In the genomic region with DNA sequence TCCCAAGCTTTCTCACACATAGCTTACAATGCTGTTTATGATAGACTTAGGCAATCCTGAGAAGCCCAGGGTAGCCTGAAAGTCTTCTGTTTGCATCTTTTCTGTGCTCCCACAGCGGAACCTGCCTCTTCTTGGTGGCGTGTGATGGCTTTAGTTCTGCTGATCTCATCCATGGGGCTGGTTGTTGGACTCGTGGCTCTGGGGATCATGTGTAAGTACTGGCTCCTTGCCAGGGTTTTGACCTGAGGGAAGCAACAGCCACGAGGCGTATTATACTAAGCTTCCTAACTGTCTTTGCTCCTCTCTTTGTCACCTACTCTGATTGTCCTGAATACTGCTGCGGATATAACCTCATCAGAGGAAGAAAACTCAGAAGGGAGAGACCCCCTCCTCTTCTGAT, we compare ENCODE assay signal across 11 mouse cellular contexts. TPM values are rescaled to one million over a fixed set of nuclear protein-coding genes. Genes with fewer than 3 reads are reported as not detected.
DNase-seq lines count a peak whose midpoint lies in the region; ATAC-seq and TF ChIP-seq lines count a peak whose summit lies in the region.
"Had no signal": no experiment of that assay in that cellular context is flagged by ENCODE, and none has a peak within 500 bp of the region (broad histone marks: within the 10 kb centered on the region; RNA-seq: fewer than 3 reads in every experiment).

No protein-coding gene starts in this region.

- 29% methylated on average over 6 of the region's 6 CpGs for WGBS in macrophage (ENCODE audit: missing documents)
- WGBS in forebrain, postnatal 0 days = 56% methylated on average over 6 of the region's 6 CpGs

- no peak for ATAC-seq in forebrain, postnatal 0 days

- no peaks in the 10 kb centered on the region for H3K9me3 ChIP-seq in forebrain, postnatal 0 days (ENCODE audit: low read length)

- no peaks in the 10 kb centered on the region for H3K4me1 ChIP-seq in forebrain, postnatal 0 days (ENCODE audit: insufficient read depth)

- no peak overlapping the region for H3K9ac ChIP-seq in forebrain, postnatal 0 days

- no peaks in the 10 kb centered on the region for H3K36me3 ChIP-seq in macrophage (ENCODE audit: inconsistent target)
- no peaks in the 10 kb centered on the region for H3K36me3 ChIP-seq in forebrain, postnatal 0 days (ENCODE audit: insufficient read depth)

- H3K4me2 ChIP-seq in forebrain, postnatal 0 days (ENCODE audit: low read depth) = no peak overlapping the region

- H3K79me2 ChIP-seq in macrophage (ENCODE audit: inconsistent target) = no peaks in the 10 kb centered on the region

- H3K4me3 ChIP-seq in macrophage (ENCODE audit: inconsistent target) = no peak overlapping the region
- H3K4me3 ChIP-seq in forebrain, postnatal 0 days (ENCODE audit: low read depth, low read length) = no peak overlapping the region
- H3K4me3 ChIP-seq: erythroblast, embryonic 14.5 days had no signal

- no peak for TF ChIP-seq CTCF in forebrain, postnatal 0 days (IDR thresholded peaks at IDR 0.05; ENCODE audit: low read depth)

- H3K27me3 ChIP-seq in forebrain, postnatal 0 days (ENCODE audit: insufficient read depth, low read length) = no peaks in the 10 kb centered on the region

- DNase-seq in layer of hippocampus, adult 11-12 months (ENCODE audit: low spot score) = peak; percentile 54
- no peak for DNase-seq in layer of hippocampus, adult 9-10 months (ENCODE audit: low spot score)
- peak; percentile 27 to 29 for DNase-seq in heart, adult 9 months (ENCODE audit: low spot score in 2 of 2)
- DNase-seq in kidney, postnatal 36 days = peak; percentile 71 to 84
- DNase-seq in testis, postnatal 14 days (ENCODE audit: low spot score) = no peak
- no peak for DNase-seq in forebrain, postnatal 0 days
- no peak for DNase-seq in urinary bladder, postnatal 25 days (ENCODE audit: low spot score)

- H3K27ac ChIP-seq in macrophage = peak overlapping the region; percentile 24
- no peak overlapping the region for H3K27ac ChIP-seq in forebrain, postnatal 0 days (ENCODE audit: low read depth, low read length)

RNA-seq across cellular contexts. Expression of gene Clec1b, which starts 2.8 kb away (rescaled TPM):
- 10 to 100 TPM in 5 of 26 experiments, 1 to 10 TPM in 21; 2.7 to 15.4 (median 7.5) TPM for total RNA-seq in macrophage (2018; cell fraction: chromatin; rRNA removed)
- 1 to 10 TPM in 22 of 26 experiments, under 1 TPM in 4; 0.84 to 3.1 (median 1.5) TPM for total RNA-seq in macrophage (2018; cell fraction: cytosol; rRNA removed)
- total RNA-seq in macrophage (2018; cell fraction: nucleus; rRNA removed) = 10 to 100 TPM in 2 of 26 experiments, 1 to 10 TPM in 24; 2.6 to 12.2 (median 5.7) TPM
- polyA plus RNA-seq in macrophage (2018) = 0.93 to 5.0 TPM (median 1.5 TPM) in 3 replicates
- total RNA-seq in forebrain, postnatal 0 days (2014; rRNA removed) = 2.0 TPM in 1 of 2 replicates, not detected in the other
- polyA plus RNA-seq in forebrain, postnatal 0 days (2015; fragmentation: Nextera tagmentation; extraction: Ambion mirVana) = 0.49 and 0.56 TPM in 2 replicates
- polyA plus RNA-seq: erythroblast, embryonic 14.5 days had no signal

RNA-seq across cellular contexts. Expression of gene Clec9a, which starts 8.7 kb away (rescaled TPM):
- total RNA-seq in macrophage (2018; cell fraction: chromatin; rRNA removed) = 1 to 10 TPM in 22 of 26 experiments, under 1 TPM in 4; 0.25 to 5.4 (median 1.6) TPM
- total RNA-seq in macrophage (2018; cell fraction: cytosol; rRNA removed) = under 1 TPM in 25 of 26 experiments, not detected in 1; 0.07 to 0.82 (median 0.23) TPM
- 1 to 10 TPM in 21 of 26 experiments, under 1 TPM in 5; 0.48 to 4.6 (median 1.6) TPM for total RNA-seq in macrophage (2018; cell fraction: nucleus; rRNA removed)
- polyA plus RNA-seq in macrophage (2018) = 0.48 to 1.2 TPM in 2 of 3 replicates, not detected in the other
- 0.10 TPM in 1 of 2 replicates, not detected in the other for total RNA-seq in forebrain, postnatal 0 days (2014; rRNA removed)
- polyA plus RNA-seq in forebrain, postnatal 0 days (2015; fragmentation: Nextera tagmentation; extraction: Ambion mirVana) = not detected in 2 replicates
- polyA plus RNA-seq: erythroblast, embryonic 14.5 days had no signal

RNA-seq across cellular contexts. Expression of gene Clec12b, which starts 14.3 kb away (rescaled TPM):
- not detected for total RNA-seq in macrophage (2018; cell fraction: chromatin; rRNA removed)
- under 1 TPM in 1 of 26 experiments, not detected in 25; 0.10 TPM for total RNA-seq in macrophage (2018; cell fraction: cytosol; rRNA removed)
- not detected for total RNA-seq in macrophage (2018; cell fraction: nucleus; rRNA removed)
- not detected in 3 replicates for polyA plus RNA-seq in macrophage (2018)
- not detected in 2 replicates for total RNA-seq in forebrain, postnatal 0 days (2014; rRNA removed)
- polyA plus RNA-seq in forebrain, postnatal 0 days (2015; fragmentation: Nextera tagmentation; extraction: Ambion mirVana) = 0.16 and 0.18 TPM in 2 replicates
- polyA plus RNA-seq: erythroblast, embryonic 14.5 days; intestine, embryonic 14.5 days; spleen, adult 2 months had no signal

RNA-seq across cellular contexts. Expression of gene Clec1a, which starts 51.9 kb away (rescaled TPM):
- 1 to 10 TPM in 1 of 26 experiments, under 1 TPM in 14, not detected in 11; 0.12 to 1.0 (median 0.43) TPM for total RNA-seq in macrophage (2018; cell fraction: chromatin; rRNA removed)
- 1 to 10 TPM in 3 of 26 experiments, under 1 TPM in 23; 0.11 to 1.3 (median 0.52) TPM for total RNA-seq in macrophage (2018; cell fraction: cytosol; rRNA removed)
- 1 to 10 TPM in 1 of 26 experiments, under 1 TPM in 22, not detected in 3; 0.18 to 1.1 (median 0.50) TPM for total RNA-seq in macrophage (2018; cell fraction: nucleus; rRNA removed)
- 0.12 to 0.80 TPM (median 0.65 TPM) in 3 replicates for polyA plus RNA-seq in macrophage (2018)
- total RNA-seq in forebrain, postnatal 0 days (2014; rRNA removed) = 1.1 and 1.4 TPM in 2 replicates
- polyA plus RNA-seq in forebrain, postnatal 0 days (2015; fragmentation: Nextera tagmentation; extraction: Ambion mirVana) = 0.74 and 0.97 TPM in 2 replicates
- polyA plus RNA-seq: erythroblast, embryonic 14.5 days had no signal

RNA-seq across cellular contexts. Expression of gene Clec12a, which starts 57.5 kb away (rescaled TPM):
- total RNA-seq in macrophage (2018; cell fraction: chromatin; rRNA removed) = 100 to 1,000 TPM; 102 to 395 (median 260) TPM
- total RNA-seq in macrophage (2018; cell fraction: cytosol; rRNA removed) = 100 to 1,000 TPM; 169 to 278 (median 224) TPM
- 100 to 1,000 TPM; 181 to 475 (median 341) TPM for total RNA-seq in macrophage (2018; cell fraction: nucleus; rRNA removed)
- polyA plus RNA-seq in macrophage (2018) = 168 to 417 TPM (median 176 TPM) in 3 replicates
- total RNA-seq in forebrain, postnatal 0 days (2014; rRNA removed) = 0.15 and 2.7 TPM in 2 replicates
- polyA plus RNA-seq in forebrain, postnatal 0 days (2015; fragmentation: Nextera tagmentation; extraction: Ambion mirVana) = 0.12 and 0.23 TPM in 2 replicates
- polyA plus RNA-seq: erythroblast, embryonic 14.5 days had no signal

Comparison
In these comparisons a context has a peak if more than half of its experiments do, and no peak if none do; other contexts are left out.
1. DNase-seq: peak in layer of hippocampus, adult 11-12 months (single experiment), heart, adult 9 months (2 of 2) and kidney, postnatal 36 days (2 of 2); none in layer of hippocampus, adult 9-10 months (single experiment), testis, postnatal 14 days (single experiment), forebrain, postnatal 0 days (single experiment) and urinary bladder, postnatal 25 days (single experiment).